Mouse (Mus musculus) hindbrain, embryonic 16.5 days (tissue): Measurements from ENCODE around the gene Scamp1. TPM values are rescaled to one million over a fixed set of nuclear protein-coding genes. Genes with fewer than 3 reads are reported as not detected.

Experiments used
- ATAC-seq: fragments of 200-750 bp; cut with Nextera tagmentation; 2 replicates; pipeline ENCODE4 v1.8.0; 2017; ENCODE audit warnings: moderate TSS enrichment, moderate library complexity
- H3K27ac ChIP-seq: fragments of 300-500 bp; sonication (generic); 2 replicates; pipeline ENCODE4 v1.5.1; 2014; ENCODE audit warnings: low read depth, mild to moderate bottlenecking, control low read depth, low read length, moderate library complexity
- H3K27me3 ChIP-seq: fragments of 300-500 bp; sonication (generic); replicated peaks from 2 replicates; pipeline ENCODE4 v1.6.1; 2014; ENCODE audit warnings: low read length; ENCODE audit not compliant: control insufficient read depth, insufficient read depth
- H3K36me3 ChIP-seq: fragments of 300-500 bp; sonication (generic); 2 replicates; pipeline ENCODE4 v1.6.1; 2014; ENCODE audit warnings: mild to moderate bottlenecking, low read length, moderate library complexity, mixed read lengths; ENCODE audit not compliant: control insufficient read depth, insufficient read depth
- H3K4me1 ChIP-seq: fragments of 300-500 bp; sonication (generic); 2 replicates; pipeline ENCODE4 v1.6.1; 2014; ENCODE audit warnings: low read depth, low read length; ENCODE audit not compliant: control insufficient read depth, insufficient read depth
- H3K4me2 ChIP-seq: fragments of 300-500 bp; sonication (generic); 2 replicates; pipeline ENCODE4 v1.6.1; 2014; ENCODE audit warnings: mild to moderate bottlenecking, low read length, control low read depth, moderate library complexity
- H3K4me3 ChIP-seq: fragments of 300-500 bp; sonication (generic); 2 replicates; pipeline ENCODE4 v1.5.1; 2014; ENCODE audit warnings: mild to moderate bottlenecking, low read length, control low read depth, moderate library complexity
- H3K9ac ChIP-seq: fragments of 300-500 bp; sonication (generic); 2 replicates; pipeline ENCODE4 v1.6.1; 2014; ENCODE audit warnings: low read depth, mild to moderate bottlenecking, control low read depth, low read length, moderate library complexity
- H3K9me3 ChIP-seq: fragments of 300-500 bp; sonication (generic); 2 replicates; pipeline ENCODE4 v1.6.1; 2014; ENCODE audit warnings: mild to moderate bottlenecking, low read length, moderate library complexity; ENCODE audit not compliant: control insufficient read depth
- WGBS: fragments of 180-500 bp; shearing (Covaris S2); extraction: QIAGEN DNeasy Blood & Tissue Kit; methylation state at CpG from one replicate; pipeline ENCODE4 v1.1.7; 2014; 5-methylcytosine and 5-hydroxymethylcytosine counted together
- polyA plus RNA-seq: library from polyadenylated mRNA; unstranded; fragments of >200 nt; fragmentation: Nextera tagmentation; extraction: Ambion mirVana; gene quantifications from 2 replicates; pipeline ENCODE4 v1.2.1, GENCODE M21; 2015

Scamp1 gene
- polyA plus RNA-seq, 1 experiment from 2014 or later, result 176 TPM

DNA sequence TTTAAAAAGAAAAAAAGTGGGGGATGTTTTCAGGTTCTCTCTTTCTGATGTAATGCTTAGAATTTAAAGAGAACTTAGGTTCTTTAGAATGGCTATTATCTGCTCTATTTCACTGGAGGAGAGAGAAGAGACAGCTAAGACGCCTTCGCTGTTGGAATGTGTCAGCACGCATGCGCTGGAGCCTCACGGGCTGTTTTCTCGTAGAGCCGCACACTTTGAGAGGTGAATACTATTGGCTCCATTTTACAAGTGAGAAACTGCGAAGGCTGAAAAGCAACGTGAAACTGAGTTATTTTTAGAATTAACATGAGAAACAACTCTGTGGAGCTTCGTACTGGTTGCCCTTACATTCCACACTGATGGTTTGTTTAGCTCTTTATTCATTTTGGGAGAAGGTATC, 8.3 kb upstream of the Scamp1 start:
- H3K27ac ChIP-seq, result no peak overlapping the region
- no peak overlapping the region for H3K9ac ChIP-seq
- H3K4me1 ChIP-seq, result no peaks in the 10 kb centered on the region
- WGBS, result 75% methylated on average over 10 of the region's 10 CpGs
- no peaks in the 10 kb centered on the region for H3K9me3 ChIP-seq
- H3K36me3 ChIP-seq, result no peaks in the 10 kb centered on the region
- no peaks in the 10 kb centered on the region for H3K27me3 ChIP-seq
- H3K4me3 ChIP-seq, result no peak overlapping the region
- H3K4me2 ChIP-seq, result no peak overlapping the region
- ATAC-seq, result no peak

GRCm38 (mm10) chr13:94286195-94286594, 538 bp upstream of the Scamp1 start:
- no peak for ATAC-seq
- peak overlapping the region; percentile 90 for H3K4me2 ChIP-seq
- no peaks in the 10 kb centered on the region for H3K9me3 ChIP-seq
- no peaks in the 10 kb centered on the region for H3K27me3 ChIP-seq
- 50% methylated on average over 5 of the region's 5 CpGs for WGBS
- H3K27ac ChIP-seq, result no peak overlapping the region
- peak overlapping the region; percentile 100 for H3K4me3 ChIP-seq
- H3K4me1 ChIP-seq, result peaks cover 22% of the 10 kb centered on the region
- H3K36me3 ChIP-seq, result no peaks in the 10 kb centered on the region
- no peak overlapping the region for H3K9ac ChIP-seq

GRCm38 (mm10) chr13:94284543-94285269, 951 bp downstream of the Scamp1 start:
- ATAC-seq, result no peak; the same call in 1 of the 2 replicates
- Histone ChIP-seq H3K36me3 (no peaks in the 10 kb centered on the region), H3K27me3 (no peaks in the 10 kb centered on the region), H3K4me2 (peak overlapping the region; percentile 90), H3K27ac (peak overlapping the region; percentile 91), H3K4me1 (peaks cover 22% of the 10 kb centered on the region), H3K9me3 (no peaks in the 10 kb centered on the region), H3K9ac (peak overlapping the region; percentile 99), H3K4me3 (peak overlapping the region; percentile 100)
- WGBS, result under 1% methylated on average over 64 of the region's 65 CpGs

DNA sequence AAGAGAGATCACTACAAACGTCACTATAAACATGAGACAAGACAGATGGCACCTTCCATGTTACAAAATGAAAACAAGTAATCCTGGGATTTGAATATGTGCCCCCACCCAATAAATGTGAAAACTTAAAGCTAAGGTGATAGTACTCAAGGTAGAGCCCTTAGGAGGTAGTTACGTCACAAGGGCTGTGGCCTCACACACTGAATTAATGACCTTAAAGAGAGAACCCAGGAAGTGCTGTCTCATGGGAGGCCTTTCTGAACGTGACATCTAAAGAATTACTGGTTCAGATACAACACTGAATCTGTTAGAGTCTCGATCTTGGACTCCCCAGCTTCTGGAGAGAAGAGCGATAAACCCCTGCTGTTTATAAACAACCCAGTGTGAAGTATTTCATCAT, 6.2 kb downstream of the Scamp1 start:
- H3K9ac ChIP-seq, result no peak overlapping the region
- no peak overlapping the region for H3K4me3 ChIP-seq
- WGBS, result 57% methylated on average over 5 of the region's 5 CpGs
- H3K4me1 ChIP-seq, result peaks cover 17% of the 10 kb centered on the region
- no peak for ATAC-seq
- H3K27ac ChIP-seq, result no peak overlapping the region
- no peaks in the 10 kb centered on the region for H3K27me3 ChIP-seq
- no peak overlapping the region for H3K4me2 ChIP-seq
- H3K36me3 ChIP-seq, result no peaks in the 10 kb centered on the region
- H3K9me3 ChIP-seq, result no peaks in the 10 kb centered on the region

- Histone ChIP-seq H3K4me2 (no peak overlapping the region), H3K9ac (no peak overlapping the region), H3K27ac (no peak overlapping the region), H3K27me3 (no peaks in the 10 kb centered on the region), H3K9me3 (no peaks in the 10 kb centered on the region), H3K36me3 (no peaks in the 10 kb centered on the region), H3K4me1 (peaks cover 6% of the 10 kb centered on the region), H3K4me3 (no peak overlapping the region)
- peak; percentile 64; the same call in 1 of the 2 replicates for ATAC-seq
- WGBS, result 61% methylated on average over 6 of the region's 6 CpGs
Observed at GRCm38 (mm10) chr13:94271284-94271683, 14.4 kb downstream of the Scamp1 start.

GRCm38 (mm10) chr13:94268201-94268600, 17.5 kb downstream of the Scamp1 start:
- no peak for ATAC-seq
- H3K9ac ChIP-seq, result no peak overlapping the region
- no peak overlapping the region for H3K27ac ChIP-seq
- no peaks in the 10 kb centered on the region for H3K9me3 ChIP-seq
- 61% methylated on average over 7 of the region's 7 CpGs for WGBS
- H3K4me3 ChIP-seq, result no peak overlapping the region
- H3K36me3 ChIP-seq, result no peaks in the 10 kb centered on the region
- no peaks in the 10 kb centered on the region for H3K27me3 ChIP-seq
- peaks cover 6% of the 10 kb centered on the region for H3K4me1 ChIP-seq
- no peak overlapping the region for H3K4me2 ChIP-seq

- no peak for ATAC-seq
- 72% methylated on average over 4 of the region's 4 CpGs for WGBS
- Histone ChIP-seq H3K4me3 (no peak overlapping the region), H3K27ac (no peak overlapping the region), H3K36me3 (no peaks in the 10 kb centered on the region), H3K27me3 (no peaks in the 10 kb centered on the region), H3K4me1 (peaks cover 6% of the 10 kb centered on the region), H3K9ac (no peak overlapping the region), H3K4me2 (no peak overlapping the region), H3K9me3 (no peaks in the 10 kb centered on the region)
Observed at GRCm38 (mm10) chr13:94267190-94267589, 18.5 kb downstream of the Scamp1 start.

DNA sequence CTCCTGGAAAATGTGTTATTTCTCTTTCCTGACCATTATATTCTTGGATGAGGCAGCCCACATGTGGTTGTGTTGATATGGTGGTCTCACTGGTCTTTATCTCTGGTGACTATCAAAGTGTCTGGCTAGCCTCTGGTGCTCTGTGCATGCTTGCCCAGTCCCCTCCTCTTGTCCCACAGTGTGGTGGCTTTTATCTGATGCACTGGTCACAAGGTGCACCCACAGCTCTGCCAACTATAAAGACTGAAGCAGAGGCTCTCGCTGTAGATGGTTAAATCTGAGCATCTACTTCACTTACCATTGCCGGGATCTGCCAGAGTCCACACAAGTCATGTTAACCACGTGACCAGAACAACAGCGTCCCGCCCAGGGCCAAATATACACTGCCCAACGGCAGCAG, 19.1 kb downstream of the Scamp1 start:
- H3K4me2 ChIP-seq, result no peak overlapping the region
- no peak overlapping the region for H3K27ac ChIP-seq
- H3K4me3 ChIP-seq, result no peak overlapping the region
- H3K27me3 ChIP-seq, result no peaks in the 10 kb centered on the region
- H3K36me3 ChIP-seq, result no peaks in the 10 kb centered on the region
- 94% methylated on average over 6 of the region's 6 CpGs for WGBS
- H3K4me1 ChIP-seq, result peaks cover 4% of the 10 kb centered on the region
- H3K9ac ChIP-seq, result no peak overlapping the region
- no peaks in the 10 kb centered on the region for H3K9me3 ChIP-seq
- ATAC-seq, result no peak

DNA sequence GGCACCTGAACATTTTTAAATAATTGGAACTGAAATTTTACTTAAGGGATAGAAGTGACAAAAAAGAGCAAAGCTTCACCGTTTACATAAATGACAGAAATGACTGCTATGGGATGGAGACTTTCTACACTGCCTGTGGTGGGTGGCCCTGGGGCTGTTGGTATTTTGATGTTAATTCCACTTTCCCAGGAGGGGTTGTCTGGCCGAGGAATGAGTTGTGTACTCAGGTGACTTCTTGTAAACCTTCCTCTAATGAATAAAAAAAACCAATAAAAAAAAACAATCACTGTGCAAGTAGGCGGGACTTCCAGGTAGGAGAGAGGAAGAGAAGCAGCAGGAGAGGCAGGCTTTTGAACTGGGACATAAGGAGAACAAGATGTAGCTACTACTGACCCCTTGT, 20.4 kb downstream of the Scamp1 start:
- 70% methylated on average over 3 of the region's 3 CpGs for WGBS
- Histone ChIP-seq H3K4me1 (peaks cover 5% of the 10 kb centered on the region), H3K4me3 (no peak overlapping the region), H3K9ac (no peak overlapping the region), H3K9me3 (no peaks in the 10 kb centered on the region), H3K4me2 (no peak overlapping the region), H3K27me3 (no peaks in the 10 kb centered on the region), H3K27ac (no peak overlapping the region), H3K36me3 (no peaks in the 10 kb centered on the region)
- no peak for ATAC-seq
